Mouse (Mus musculus) adrenal gland, postnatal 10 days (tissue): ENCODE data around the gene Sptlc3. TPM values are rescaled to one million over a fixed set of nuclear protein-coding genes. Genes with fewer than 3 reads are reported as not detected.

Experiments
- DNase-seq: peaks from one replicate; pipeline ENCODE4 v3.0.0; 2021; ENCODE audit warnings: mixed read lengths
- long read RNA-seq, 2 experiments: library from polyadenylated mRNA; stranded (forward); transcript quantifications; one replicate each; pipeline ENCODE4 v2.0.0; 2021
- total RNA-seq, 2 experiments: library from RNA; stranded (reverse); gene quantifications; 2 replicates each; pipeline ENCODE4 v1.2.3; 2021

Sptlc3 gene
- not detected for total RNA-seq
- long read RNA-seq, experiment 1 = 0 reads
- long read RNA-seq, experiment 2 = 0 reads

GRCm38 (mm10) chr2:139493836-139494235 is at the start of gene Sptlc3:
Gene Sptlc3, plus strand, starts transcription at chr2:139493913.
- no peak for DNase-seq

DNA sequence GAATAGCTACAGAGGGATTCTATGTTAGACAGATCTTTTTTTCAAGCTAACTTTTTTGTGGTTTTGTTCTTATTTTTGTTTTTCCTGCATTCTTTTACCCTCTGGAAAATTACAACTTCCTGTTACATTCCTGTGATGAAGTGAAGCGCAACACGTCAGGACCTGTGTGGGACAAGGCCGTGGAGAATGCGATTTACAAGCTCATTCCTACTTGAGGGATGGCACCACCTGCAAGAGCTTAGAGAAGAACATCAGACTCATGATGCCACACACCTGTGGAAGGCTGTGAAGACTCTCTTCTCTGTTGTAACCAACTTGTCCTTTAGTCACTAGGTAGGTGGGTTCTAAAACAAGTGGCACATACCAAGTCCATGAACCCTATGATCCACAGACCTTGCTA is 26.0 kb upstream of the Sptlc3 start:
- no peak for DNase-seq

- no peak for DNase-seq
Measured at GRCm38 (mm10) chr2:139488708-139489107, 5.0 kb upstream of the Sptlc3 start.

GRCm38 (mm10) chr2:139494629-139495028 is 916 bp downstream of the Sptlc3 start:
- DNase-seq = no peak

DNA sequence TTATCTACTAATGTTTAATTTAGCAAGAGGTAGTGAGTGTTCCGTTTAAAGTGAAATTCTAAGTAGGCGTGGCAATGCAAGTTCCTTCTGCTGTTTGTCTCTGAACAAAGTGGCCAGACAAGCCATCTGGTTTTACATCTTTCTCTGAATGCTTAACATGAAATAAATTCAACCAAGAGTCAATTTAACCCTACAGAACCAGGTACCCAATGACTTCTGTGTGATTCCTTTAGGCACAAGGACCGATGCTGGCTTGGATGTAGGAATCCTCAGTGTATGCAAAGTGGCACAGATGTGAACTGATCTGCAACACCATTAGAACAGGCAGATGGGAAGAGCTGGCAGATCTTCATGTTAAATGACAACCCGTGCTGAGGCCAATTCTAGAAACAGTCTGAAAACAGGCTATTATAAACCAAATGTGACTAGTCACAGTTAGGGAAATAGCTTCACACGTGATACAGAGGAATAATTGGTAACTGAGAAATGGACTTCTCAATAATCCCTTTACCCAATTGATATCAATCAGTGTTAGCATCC is 68.3 kb downstream of the Sptlc3 start:
- DNase-seq = no peak

DNA sequence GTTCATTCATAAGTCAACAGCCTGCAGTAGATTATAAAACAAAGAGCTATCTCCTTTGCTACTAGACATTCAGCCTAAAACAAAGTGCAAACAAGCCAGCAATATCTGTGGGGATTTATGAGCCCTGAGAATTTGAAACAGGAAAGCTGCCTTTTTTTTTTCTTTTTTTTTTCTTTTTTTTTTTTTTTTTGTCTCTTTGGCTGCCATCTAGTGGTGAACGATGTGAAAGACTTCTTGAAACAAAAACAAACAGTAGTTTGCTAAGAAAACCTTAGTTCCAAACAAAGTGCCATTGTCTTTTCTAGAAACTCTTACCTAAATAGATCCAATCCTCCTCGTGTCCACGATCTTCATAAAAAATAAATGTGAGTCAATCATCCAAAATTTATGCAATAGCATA is 85.6 kb downstream of the Sptlc3 start:
- no peak for DNase-seq

DNA sequence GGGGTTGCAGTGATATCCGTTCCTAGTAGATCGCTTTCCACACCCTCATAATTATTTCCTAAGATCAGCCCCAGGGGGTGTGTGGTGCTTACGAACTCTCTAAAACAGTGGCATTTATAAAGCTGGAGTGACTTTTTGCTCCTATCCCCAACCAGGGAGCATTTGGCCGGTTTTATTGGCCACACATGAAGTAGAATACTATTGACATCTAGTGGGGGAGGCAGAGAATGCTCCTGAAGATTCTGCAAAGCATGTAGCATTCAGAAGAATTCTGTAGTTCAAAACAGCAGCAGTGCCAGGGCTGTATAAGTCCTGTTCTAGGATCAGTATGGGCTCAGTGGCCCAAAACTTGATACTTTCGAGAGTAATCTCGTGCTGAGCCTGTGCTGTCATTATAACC is 89.1 kb downstream of the Sptlc3 start:
- no peak for DNase-seq

DNA sequence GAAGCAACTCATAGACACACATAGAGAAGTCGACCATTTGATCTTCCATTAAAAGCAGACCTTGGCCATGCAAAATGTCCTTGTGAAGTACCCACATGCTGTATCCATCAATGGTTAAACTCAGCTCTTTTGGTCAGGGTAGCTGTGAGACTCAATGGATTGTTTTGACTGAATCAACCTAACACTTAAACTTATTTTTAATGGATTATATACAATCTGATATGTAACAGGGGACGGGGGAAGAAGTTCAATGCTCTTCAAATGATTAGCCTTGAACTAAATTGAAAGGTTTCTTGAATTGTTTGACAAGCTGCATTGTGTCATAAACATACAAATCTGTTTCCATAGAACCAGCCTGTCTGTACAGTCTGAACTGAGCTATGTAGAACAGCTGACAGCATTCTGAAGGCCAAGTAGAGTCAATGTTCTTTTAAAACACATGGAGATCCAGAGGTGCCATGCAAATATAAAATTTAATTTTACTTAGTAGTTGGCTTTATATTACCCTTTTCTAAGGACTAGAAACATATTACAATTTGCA is 94.0 kb downstream of the Sptlc3 start:
- DNase-seq = no peak

DNA sequence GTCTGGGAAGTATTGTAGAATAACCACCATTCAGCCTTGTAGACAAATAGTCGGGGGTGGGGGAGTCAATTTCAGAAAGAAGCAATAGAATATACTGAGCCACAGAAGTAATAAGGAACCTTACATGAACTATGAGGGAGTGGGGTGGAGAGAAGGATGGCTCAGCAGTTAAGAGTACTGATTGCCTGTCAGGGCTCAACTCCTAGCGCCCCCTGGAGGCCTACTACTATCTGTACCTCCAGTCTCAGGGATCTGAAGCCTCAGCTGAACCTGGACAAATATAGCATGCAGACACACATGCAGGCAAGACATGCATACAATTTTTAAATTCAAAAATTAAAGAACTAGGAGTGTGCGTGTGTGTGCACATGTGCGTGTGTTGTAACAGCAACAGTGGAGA is 96.2 kb downstream of the Sptlc3 start:
- peak; percentile 79 for DNase-seq

- DNase-seq = peak; percentile 39
Measured at GRCm38 (mm10) chr2:139590888-139591698, 97.4 kb downstream of the Sptlc3 start.

DNA sequence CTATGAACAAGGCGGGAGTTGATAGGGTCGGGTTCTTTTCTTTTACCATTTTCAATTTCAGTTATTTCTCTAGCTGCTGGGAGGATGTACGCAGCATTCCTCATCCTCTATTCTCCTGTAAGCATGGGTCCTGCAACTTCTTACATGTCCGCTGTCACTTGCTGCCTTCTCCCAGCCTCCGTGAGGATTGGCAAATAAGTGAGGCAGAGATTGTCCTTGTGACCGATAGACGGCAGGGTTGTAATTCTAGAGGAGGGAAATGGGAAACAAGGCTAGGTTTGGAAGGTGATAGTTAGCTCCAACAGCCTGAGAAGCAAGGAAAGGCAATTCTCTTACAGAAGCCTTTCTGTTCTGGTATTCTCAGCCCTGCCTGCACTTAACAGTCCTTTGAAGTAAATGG is 98.4 kb downstream of the Sptlc3 start:
- no peak for DNase-seq

DNA sequence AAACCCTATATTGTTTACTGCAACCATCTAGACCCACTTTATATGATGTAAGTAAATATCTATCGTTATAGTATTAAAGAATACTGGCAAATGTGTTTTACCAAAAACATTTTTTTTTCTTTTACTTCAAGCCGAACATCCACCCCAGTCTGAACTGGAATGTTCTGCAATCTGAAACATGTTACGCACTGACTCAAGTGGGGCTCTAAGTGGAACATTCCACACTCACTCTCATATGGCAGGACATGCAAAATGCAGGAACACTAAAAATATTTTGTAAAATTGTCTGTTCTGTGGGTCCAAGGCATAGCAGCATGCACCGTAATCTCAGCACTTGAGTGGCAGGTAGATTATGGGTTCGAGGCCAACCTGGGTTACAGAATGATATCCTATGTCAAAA is 103.5 kb downstream of the Sptlc3 start:
- DNase-seq = no peak

- peak; percentile 24 for DNase-seq
Measured at GRCm38 (mm10) chr2:139601543-139602194, 108.0 kb downstream of the Sptlc3 start.

DNA sequence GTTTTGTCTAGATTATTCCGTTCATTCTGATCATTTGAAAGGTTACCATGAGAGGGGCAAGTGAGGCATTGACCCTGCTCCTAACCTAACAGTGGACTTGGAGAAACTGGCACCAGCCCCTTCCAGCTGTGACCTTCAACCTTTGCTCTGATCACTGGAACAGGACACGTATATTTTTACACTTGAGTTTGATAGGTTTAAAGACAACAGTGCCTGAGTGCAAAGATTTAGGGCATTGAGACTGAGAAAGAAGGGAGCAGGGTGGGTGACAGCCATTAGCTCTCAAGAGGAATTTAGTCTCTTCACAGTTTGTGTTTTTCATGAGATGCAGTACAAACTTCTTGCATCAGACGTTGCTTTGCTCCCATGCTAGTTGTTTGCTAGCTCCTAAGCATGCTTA is 114.5 kb downstream of the Sptlc3 start:
- no peak for DNase-seq

DNA sequence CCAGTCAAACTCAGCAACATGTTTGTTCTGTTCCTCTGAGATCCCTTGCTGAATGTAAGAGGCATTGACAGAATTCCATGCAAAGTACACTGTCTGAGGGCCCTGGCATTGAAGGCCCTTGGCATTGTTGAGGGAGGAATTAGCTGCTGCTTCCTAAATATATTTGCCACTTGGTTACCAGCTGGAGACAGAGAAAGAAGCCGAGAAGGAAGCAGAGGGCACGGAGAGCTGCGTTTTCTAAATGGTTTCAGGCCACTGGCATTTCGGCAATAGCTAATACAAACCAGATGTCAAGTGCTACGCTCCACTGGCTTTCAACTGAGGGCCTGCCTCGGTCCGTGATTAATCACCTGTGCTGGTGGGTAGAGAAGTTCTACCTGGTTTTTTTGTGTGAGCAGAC is 115.1 kb downstream of the Sptlc3 start:
- DNase-seq = no peak

GRCm38 (mm10) chr2:139609231-139609630 is 115.5 kb downstream of the Sptlc3 start:
- no peak for DNase-seq

DNA sequence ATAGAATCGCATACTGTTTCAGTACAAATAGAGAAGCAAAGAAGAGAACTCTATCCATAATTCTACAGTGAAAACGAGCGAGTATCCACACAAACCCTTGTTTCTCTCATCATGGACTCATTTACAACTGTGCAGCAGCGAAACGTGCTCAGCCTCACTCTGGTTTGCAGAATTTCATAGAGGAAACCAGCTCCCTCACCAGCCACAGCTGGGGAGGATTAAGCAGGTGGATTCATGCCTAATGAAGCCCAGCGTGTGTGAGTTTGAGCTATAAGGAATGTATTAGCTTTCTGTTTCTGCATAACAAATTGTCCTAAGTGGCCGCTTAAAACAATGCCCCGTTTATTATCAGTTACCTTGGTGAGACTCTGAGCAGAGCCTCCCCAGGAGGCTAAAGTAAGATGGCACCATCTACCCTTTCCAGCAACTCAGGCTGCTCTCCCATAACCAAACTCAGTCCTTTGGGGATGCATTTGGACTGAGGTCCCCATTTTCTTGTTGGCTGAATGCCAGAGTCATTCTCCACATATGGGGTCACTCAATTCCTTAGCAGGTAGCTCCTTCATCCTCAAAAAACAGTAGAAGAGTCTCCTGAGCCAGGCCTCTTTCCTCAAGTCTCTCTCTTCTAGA is 116.1 kb downstream of the Sptlc3 start:
- no peak for DNase-seq

GRCm38 (mm10) chr2:139612410-139613107 is 118.8 kb downstream of the Sptlc3 start:
- peak; percentile 40 for DNase-seq

GRCm38 (mm10) chr2:139626496-139626895 is 132.8 kb downstream of the Sptlc3 start:
- no peak for DNase-seq

GRCm38 (mm10) chr2:139628731-139629130 is 135.0 kb downstream of the Sptlc3 start:
- DNase-seq = no peak

- no peak for DNase-seq
Measured at GRCm38 (mm10) chr2:139629653-139630052, 135.9 kb downstream of the Sptlc3 start.

GRCm38 (mm10) chr2:139634506-139634905 is 140.8 kb downstream of the Sptlc3 start:
- no peak for DNase-seq
